Mouse (Mus musculus): Measurements from ENCODE around the gene Sema4b.

The Sema4b gene

GRCm38 (mm10) chr7:80178037-80178729 lies 8.5 kb upstream of the Sema4b start:
- no peak for DNase-seq (ENCODE audit: low read depth, low spot score)

DNA sequence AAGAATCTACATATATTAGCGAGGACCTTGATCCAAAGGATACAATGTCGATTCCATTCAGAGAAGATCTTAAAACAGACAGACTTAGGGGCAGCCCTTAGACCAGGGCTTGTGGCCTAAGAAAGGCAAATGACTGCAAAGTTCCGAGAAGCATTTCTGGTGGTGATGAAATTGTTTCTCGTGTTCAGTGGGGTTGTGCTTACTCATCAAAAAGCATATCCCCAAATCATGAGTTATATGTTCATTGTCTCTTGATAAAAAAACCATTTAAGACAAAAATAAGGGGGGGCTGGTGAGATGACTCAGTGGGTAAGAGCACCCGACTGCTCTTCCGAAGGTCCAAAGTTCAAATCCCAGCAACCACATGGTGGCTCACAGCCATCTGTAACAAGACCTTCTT lies 7.3 kb upstream of the Sema4b start:
- DNase-seq (ENCODE audit: low read depth, low spot score): no peak

- no peak for DNase-seq (ENCODE audit: low read depth, low spot score)
Measured at GRCm38 (mm10) chr7:80179790-80180189, 6.9 kb upstream of the Sema4b start.

GRCm38 (mm10) chr7:80180202-80180601 lies 6.4 kb upstream of the Sema4b start:
- DNase-seq (ENCODE audit: low read depth, low spot score): no peak

DNA sequence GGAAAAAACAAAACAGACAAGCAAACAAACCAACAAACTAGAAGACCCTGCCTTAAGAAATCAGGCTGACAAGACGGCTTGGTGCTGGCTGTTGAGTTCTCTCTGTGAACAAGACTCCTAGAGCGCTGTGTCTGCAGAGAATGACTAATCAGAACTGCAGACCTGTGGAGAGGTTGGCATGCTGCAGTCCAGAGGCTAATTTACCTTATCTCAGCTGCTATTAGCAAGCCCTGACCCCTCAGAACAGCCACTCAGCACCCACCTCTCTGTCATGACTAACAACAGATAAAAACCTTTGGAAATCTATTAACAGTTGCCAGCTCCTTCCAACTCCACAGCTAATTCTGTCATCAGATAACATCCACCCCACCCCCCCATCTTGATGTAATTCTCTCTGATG lies 5.6 kb upstream of the Sema4b start:
- no peak for DNase-seq (ENCODE audit: low read depth, low spot score)

- DNase-seq (ENCODE audit: low read depth, low spot score): no peak
Measured at GRCm38 (mm10) chr7:80182139-80182538, 4.5 kb upstream of the Sema4b start.

DNA sequence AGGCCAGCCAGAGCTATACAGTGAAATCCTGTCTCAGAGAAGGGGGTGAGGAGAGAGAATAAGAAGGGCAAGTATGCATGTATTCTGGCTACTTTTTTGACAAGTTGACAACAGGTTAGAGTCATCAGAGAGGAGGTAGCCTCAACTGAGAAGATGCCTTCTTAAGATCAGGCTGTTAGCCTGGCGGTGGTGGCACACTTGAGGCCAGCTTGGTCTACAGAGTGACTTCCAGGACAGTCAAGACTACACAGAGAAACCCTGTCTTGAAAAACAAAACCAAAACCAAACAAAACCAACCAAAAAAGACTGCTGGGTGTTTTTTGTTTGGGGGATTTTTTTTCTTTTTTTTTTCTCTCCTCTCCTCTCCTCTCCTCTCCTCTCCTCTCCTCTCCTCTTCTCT lies 3.2 kb upstream of the Sema4b start:
- no peak for DNase-seq (ENCODE audit: low read depth, low spot score)

GRCm38 (mm10) chr7:80183969-80184368 lies 2.7 kb upstream of the Sema4b start:
- DNase-seq (ENCODE audit: low read depth, low spot score): no peak

DNA sequence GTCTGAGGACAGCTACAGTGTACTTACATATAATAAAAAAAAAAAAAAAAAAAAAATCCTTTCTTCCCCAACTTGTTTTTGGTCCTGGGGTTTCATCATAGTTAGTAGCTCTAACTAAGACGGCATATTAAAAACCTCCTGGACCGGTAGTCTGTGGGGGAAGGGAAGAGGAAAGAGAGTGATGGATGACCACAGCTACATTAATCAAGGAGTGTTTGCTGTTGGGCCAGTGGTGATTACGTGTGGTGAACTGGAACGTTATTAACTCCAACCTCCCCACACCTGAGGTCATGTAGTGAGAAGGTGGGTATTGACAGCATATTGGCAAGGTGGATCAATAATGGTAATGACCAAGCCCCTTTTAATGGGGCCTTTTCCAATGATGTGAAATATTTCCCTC lies 2.1 kb upstream of the Sema4b start:
- no peak for DNase-seq (ENCODE audit: low read depth, low spot score)

DNA sequence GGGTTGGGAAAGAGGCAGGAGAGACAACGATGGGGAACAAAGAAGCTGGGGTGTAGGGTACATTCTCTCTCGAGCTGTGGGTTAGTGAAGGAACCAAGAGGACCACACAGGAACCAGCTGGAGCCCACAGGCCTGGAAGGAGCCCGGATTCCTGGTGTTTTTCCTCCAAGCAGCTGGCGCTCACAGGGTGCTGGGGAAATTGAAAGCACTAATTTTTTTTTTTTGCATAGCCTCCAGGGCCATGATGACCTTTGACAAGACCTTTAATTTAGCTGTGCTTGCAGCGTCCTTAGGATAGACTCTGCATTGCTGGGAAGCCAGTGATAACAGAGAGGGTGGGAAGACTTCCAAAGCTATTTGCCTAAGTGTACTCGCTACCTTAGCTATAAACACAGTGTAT lies 1.7 kb upstream of the Sema4b start:
- no peak for DNase-seq (ENCODE audit: low read depth, low spot score)

- DNase-seq (ENCODE audit: low read depth, low spot score): no peak
Measured at GRCm38 (mm10) chr7:80186021-80186420, 620 bp upstream of the Sema4b start.

DNA sequence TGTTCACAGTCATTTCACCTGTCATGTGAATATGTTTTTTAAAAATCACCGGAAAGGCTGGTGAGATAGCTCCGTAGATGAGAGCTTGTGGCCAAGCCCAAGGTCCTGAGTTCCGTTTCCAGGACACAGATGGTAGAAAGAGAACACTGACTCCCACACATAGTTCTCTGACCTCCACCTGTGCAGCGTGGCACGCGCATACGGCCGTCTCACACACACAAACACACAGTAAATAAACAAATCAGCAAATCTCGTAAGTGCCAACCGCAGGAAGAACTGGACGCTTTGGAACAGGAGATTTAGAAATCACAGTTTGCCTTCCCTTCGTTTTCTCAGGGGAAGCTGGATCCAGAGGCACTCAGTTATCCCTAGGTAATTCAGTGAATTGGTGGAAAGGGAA lies 860 bp downstream of the Sema4b start:
- no peak for DNase-seq (ENCODE audit: low read depth, low spot score)

DNA sequence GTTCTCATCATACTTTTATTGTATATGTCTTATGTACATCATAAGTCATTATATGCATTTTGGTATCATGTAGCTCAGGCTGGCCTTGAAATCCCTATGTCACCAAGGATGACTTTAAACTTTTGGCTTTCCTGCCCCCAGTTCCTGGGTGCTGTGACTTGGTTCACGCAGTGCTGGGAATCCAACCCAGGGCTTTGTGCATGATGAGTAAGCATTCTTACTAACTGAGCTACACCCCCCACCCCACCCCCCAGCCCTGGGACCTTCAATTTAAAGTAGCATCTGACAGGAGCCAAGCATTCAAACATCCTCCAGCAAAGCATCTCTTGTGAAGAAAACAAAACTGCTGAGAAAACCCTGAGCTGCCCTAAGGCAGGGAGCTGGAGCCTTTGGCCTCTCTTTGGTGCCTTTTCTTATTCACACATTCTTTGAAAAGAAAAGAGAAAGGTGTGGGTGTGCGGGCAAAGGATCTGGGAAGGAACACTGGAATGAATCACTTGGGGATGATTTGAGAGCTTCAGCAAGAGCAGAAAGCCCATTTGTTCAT lies 2.0 kb downstream of the Sema4b start:
- no peak for DNase-seq (ENCODE audit: low read depth, low spot score)

- DNase-seq (ENCODE audit: low read depth, low spot score): no peak
Measured at GRCm38 (mm10) chr7:80189147-80189933, 2.7 kb downstream of the Sema4b start.

GRCm38 (mm10) chr7:80191455-80191854 lies 4.8 kb downstream of the Sema4b start:
- no peak for DNase-seq (ENCODE audit: low read depth, low spot score)

GRCm38 (mm10) chr7:80192226-80193061 lies 5.8 kb downstream of the Sema4b start:
- DNase-seq (ENCODE audit: low read depth, low spot score): peak; percentile 60

GRCm38 (mm10) chr7:80193941-80194739 lies 7.5 kb downstream of the Sema4b start:
- DNase-seq (ENCODE audit: low read depth, low spot score): no peak

DNA sequence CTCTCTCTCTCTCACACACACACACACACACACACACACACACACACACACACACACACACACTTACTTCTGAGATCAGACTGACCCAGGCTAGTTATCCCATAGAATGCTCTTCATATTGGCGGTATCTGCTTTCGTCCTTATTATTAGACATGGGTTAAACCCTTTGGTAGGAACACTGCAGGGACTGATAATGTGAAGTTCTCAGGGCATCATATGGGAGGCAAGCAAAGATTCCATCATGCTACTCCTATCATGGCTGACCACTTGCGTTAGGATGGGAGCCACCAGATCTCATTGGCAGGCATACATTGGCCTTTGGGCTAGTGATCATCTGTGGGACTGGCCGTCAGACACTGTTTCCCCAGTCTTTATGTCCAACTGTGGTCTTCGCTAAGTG lies 8.5 kb downstream of the Sema4b start:
- no peak for DNase-seq (ENCODE audit: low read depth, low spot score)

GRCm38 (mm10) chr7:80195576-80196263 lies 9.1 kb downstream of the Sema4b start:
- no peak for DNase-seq (ENCODE audit: low read depth, low spot score)

DNA sequence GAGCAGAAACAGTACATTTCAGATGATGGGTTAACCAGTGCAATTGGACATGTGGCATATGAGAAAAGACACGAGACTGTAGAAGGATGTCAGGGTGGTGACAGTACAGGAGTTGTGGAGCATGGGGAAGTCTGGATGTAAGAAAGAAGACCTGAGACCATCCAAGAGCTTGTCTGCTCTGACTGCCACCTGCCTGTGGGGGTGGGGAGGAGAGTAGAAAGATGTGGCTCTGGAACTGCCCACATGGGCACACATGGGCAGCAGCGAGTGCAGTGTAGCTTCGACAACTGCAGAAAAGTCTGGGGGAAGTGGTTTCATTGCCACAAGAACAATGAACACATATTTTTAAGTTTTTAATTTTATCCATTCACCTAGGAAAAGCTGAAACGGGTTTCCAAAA lies 10.7 kb downstream of the Sema4b start:
- DNase-seq (ENCODE audit: low read depth, low spot score): no peak

Measured in brain, embryonic 18.5 days (tissue).